Mouse (Mus musculus) heart, postnatal 36 days (tissue): Measurements from ENCODE around the gene Tcaf3. TPM values are rescaled to one million over a fixed set of nuclear protein-coding genes. Genes with fewer than 3 reads are reported as not detected.

Source experiments
- DNase-seq, 2 experiments: peaks; one replicate each; pipeline ENCODE4 v3.0.0; 2021 to 2022
- intact Hi-C: fragments of 180-260 bp; cut with DNase I; formaldehyde crosslinking; loops from one replicate; pipeline ENCODE4 v1.15.1; 2025
- total RNA-seq, 2 experiments: library from RNA; stranded (reverse); gene quantifications; 2 replicates each; pipeline ENCODE4 v1.2.3; 2021

Gene Tcaf3
- total RNA-seq, 2 experiments from 2014 or later, result not detected

DNA sequence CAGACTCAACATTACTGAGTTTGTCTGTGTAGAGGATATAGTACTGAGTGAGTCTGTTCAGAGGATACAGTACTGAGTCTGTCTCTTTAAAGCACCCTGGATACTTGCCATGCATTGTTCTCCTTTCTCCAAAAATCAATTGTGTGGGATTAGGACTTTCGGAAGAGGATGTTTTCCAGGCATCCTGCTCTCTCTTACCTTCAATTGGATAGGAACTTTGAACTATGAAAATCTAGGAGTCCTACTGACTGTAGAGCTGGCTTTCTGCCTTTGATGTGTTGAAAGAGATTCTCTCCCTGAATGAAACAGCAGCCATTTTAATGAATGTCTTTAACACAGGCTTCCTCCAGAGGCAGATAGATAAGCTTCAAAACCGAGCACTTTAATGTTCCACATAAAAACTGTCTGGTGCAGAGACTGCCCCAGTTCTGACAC is 52.0 kb downstream of the Tcaf3 start:
- DNase-seq, result no peak
- intact Hi-C loops, result loop anchor here (5.0 kb wide), 1 partner anchor 193 kb away; no protein-coding TSS in a partner anchor

- intact Hi-C loops, result loop anchor here (5.0 kb wide), 3 partner anchors 113 to 193 kb away; partner anchors contain the start of gene Tas2r126
- DNase-seq, result no peak
These were observed 52.6 kb downstream of the Tcaf3 start for GRCm38 (mm10) chr6:42544846-42545245.

- intact Hi-C loops, result loop anchor here (5.0 kb wide), 2 partner anchors 110 to 160 kb away; partner anchors contain the start of gene Tas2r126
These were observed 55.2 kb downstream of the Tcaf3 start for GRCm38 (mm10) chr6:42542036-42543031.

GRCm38 (mm10) chr6:42540681-42541080 is 56.8 kb downstream of the Tcaf3 start:
- intact Hi-C loops, result loop anchor here (5.0 kb wide), 2 partner anchors 108 to 158 kb away; partner anchors contain the start of gene Tas2r126
- DNase-seq, result no peak

More at GRCm38 (mm10) chr6:42542036-42543031, 55.2 kb downstream of the Tcaf3 start:
- DNase-seq, result peak; percentile 64 to 70

GRCm38 (mm10) chr6:42539711-42540110 is 57.8 kb downstream of the Tcaf3 start:
- intact Hi-C loops, result loop anchor here (5.0 kb wide), 2 partner anchors 107 to 157 kb away; partner anchors contain the start of gene Tas2r126
- no peak for DNase-seq

Other genes starting within 250 kb of the Tcaf3 start
- 10 to 100 TPM; 57.9 to 62.6 TPM for gene Zyx, start 248.1 kb downstream of the Tcaf3 start, total RNA-seq
- gene Epha1, start 224.4 kb downstream of the Tcaf3 start, total RNA-seq, result under 1 TPM; 0.16 to 0.33 TPM
- not detected for gene Tas2r143, start 197.5 kb downstream of the Tcaf3 start, total RNA-seq
- gene Tas2r135, start 192.3 kb downstream of the Tcaf3 start, total RNA-seq, result under 1 TPM in 1 of 2 experiments, not detected in 1; 0.24 TPM
- under 1 TPM in 1 of 2 experiments, not detected in 1; 0.30 TPM for gene Tas2r126, start 163.2 kb downstream of the Tcaf3 start, total RNA-seq
- not detected for gene Olfr458, start 132.5 kb downstream of the Tcaf3 start, total RNA-seq
- not detected for gene Olfr457, start 121.4 kb downstream of the Tcaf3 start, total RNA-seq
- not detected for gene Olfr456, start 110.5 kb downstream of the Tcaf3 start, total RNA-seq
- gene Olfr455, start 50.1 kb downstream of the Tcaf3 start, total RNA-seq, result not detected
- 1 to 10 TPM; 3.4 to 3.5 TPM for gene Tcaf2, start 47.6 kb upstream of the Tcaf3 start, total RNA-seq
- 10 to 100 TPM; 11.4 to 12.2 TPM for gene Tcaf1, start 112.4 kb upstream of the Tcaf3 start, total RNA-seq
- gene Olfr453, start 141.7 kb upstream of the Tcaf3 start, total RNA-seq, result not detected
- gene Olfr38, start 158.7 kb upstream of the Tcaf3 start, total RNA-seq, result not detected
- not detected for gene Olfr452, start 187.4 kb upstream of the Tcaf3 start, total RNA-seq
- not detected for gene Olfr450, start 214.2 kb upstream of the Tcaf3 start, total RNA-seq
- gene Olfr449, start 236.7 kb upstream of the Tcaf3 start, total RNA-seq, result not detected